Mouse (Mus musculus) splenic B cell, adult 2 months (primary cell): ENCODE results near the gene Tenm4.

Source experiments
- DNase-seq: peaks from one replicate; pipeline ENCODE4 v3.0.0-alpha.2; 2011; ENCODE audit warnings: low read depth, low spot score
- H3K27me3 ChIP-seq: 2 replicates; pipeline ENCODE4 v1.6.1; 2012; ENCODE audit warnings: mild to moderate bottlenecking, low read length, moderate library complexity, mixed read lengths; ENCODE audit not compliant: control insufficient read depth, poor library complexity, insufficient read depth, severe bottlenecking
- H3K36me3 ChIP-seq: 2 replicates; pipeline ENCODE4 v1.6.1; 2012; ENCODE audit warnings: mild to moderate bottlenecking, low read length, moderate library complexity, mixed read lengths; ENCODE audit not compliant: control insufficient read depth, poor library complexity, insufficient read depth, severe bottlenecking

The Tenm4 gene

DNA sequence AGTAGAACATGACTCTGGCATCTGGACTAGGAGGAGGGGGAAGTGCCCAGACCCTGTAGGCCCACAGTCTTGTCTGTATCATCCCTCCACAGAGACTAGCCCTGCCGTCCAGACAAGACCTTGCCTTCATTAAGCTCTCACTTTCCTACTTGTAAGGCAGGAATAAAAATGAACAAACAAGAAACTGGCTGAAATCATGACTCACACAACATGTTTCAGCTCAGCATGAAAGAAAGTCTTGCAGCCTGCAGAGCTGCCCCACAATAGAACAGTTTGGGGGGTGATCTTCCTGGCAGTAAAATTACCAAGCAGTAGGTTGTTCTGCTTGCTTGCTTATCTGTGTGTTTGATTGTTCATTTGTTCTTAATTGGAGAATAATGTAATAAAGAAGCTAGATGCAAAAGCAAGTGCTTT lies 539.6 kb downstream of the Tenm4 start:
- H3K36me3 ChIP-seq = no peaks in the 10 kb centered on the region
- no peak for DNase-seq

DNA sequence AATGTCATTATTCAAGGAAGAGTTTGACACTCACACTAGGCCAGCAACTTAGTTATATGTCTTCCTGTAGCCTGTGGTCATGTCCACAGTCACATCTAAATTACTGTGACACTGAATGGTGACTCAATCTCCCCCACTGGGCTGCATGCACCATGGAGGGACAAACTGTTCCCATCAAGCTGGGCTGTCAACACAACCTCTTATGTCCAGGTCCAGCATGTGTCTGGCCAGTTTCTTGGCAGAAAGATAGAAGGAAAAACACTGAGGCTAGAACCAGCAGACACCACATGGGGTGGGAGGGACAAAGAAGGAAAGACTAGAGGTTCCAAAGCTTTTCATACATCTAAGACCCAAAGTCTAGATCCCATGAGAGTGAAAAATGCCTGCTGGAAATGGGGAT lies 541.8 kb downstream of the Tenm4 start:
- no peaks in the 10 kb centered on the region for H3K27me3 ChIP-seq
- DNase-seq = no peak

More for the DNA sequence above, 539.6 kb downstream of the Tenm4 start:
- no peaks in the 10 kb centered on the region for H3K27me3 ChIP-seq

DNA sequence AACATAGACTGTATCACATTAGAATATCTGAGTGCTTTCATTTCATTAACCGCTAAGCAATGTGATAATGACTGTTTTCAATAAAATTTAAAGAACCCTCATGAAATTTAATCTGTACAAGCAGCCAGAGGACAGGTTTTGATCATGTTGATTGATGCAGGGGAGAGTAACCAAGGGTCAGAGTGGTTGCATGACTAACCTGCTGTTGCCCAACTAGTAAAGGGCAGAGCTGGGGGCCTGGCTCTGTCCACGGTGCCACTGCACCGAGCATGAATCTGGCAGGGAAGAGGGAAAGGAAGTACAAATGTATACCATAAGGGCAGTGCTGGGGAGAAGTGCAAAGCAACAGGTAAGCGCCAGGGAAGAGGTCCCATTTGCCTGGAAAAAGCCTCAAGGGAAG lies 545.9 kb downstream of the Tenm4 start:
- Histone ChIP-seq H3K36me3 (no peaks in the 10 kb centered on the region), H3K27me3 (no peaks in the 10 kb centered on the region)
- DNase-seq = no peak

More for the DNA sequence above, 541.8 kb downstream of the Tenm4 start:
- no peaks in the 10 kb centered on the region for H3K36me3 ChIP-seq

DNA sequence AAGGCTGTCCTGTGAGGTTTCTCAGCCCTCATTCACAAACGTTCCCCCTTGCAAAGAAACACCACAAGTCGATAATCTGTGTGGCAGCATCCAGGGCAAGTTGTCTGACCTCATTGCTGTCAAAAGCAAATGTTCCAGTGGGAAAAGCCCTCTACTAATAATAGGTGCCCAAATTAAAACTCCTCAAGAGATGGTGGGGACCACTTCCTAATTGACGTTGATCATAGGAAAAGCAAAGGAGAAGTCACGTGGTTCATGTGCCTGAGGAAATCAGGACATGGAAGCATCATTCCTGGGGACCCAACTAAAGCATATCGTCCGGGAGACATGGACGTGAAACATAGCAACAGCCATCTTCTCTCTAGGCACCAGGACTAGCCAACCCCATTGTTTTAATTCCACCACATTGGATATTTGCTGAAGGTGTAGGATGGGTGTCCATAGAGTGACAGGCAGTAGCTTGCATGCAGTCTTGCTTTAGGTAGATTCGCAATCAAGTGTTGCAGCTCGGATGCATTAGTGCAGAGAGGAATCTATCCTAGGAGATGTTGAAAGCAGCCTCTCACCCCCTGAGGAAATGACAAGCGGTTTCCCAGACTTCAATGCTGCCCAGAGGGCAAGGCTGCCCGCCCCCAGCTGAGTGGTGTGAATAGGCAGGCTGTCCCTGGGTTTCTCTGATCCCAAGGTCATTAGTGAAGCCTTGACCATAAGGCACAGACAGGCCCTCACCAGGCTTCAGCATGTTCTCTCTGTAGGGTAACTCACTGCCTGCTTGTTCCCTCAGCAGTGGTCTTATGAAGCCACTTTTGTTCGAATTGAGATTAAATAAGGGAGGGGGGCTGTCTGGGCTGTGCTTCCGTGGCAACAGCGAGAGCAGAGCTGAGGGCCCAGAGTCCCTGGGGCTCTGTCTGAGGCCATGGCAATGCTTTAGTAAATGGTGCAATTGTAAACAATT lies 547.4 kb downstream of the Tenm4 start:
- DNase-seq = no peak
- Histone ChIP-seq H3K36me3 (no peaks in the 10 kb centered on the region), H3K27me3 (no peaks in the 10 kb centered on the region)

DNA sequence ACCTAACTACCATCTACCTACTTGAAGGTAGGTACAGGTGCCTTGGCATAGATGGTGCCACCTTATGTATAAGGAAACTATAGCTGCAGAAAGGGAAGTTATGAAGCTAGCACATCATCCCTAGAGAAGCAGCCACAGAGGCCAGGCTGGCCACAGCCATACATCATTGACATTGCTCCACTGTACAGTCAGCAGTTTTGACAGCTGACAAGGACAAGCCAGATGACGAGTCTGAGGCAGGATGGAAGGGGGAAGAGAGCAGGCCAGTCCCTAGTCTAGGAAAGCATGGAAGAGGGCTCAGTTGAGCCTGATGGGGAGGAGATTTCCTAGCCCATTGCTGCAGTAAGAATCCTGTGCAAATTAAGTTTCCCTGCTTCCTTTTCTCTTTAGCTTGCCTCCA lies 548.9 kb downstream of the Tenm4 start:
- no peak for DNase-seq
- no peaks in the 10 kb centered on the region for H3K36me3 ChIP-seq
- H3K27me3 ChIP-seq = no peaks in the 10 kb centered on the region

DNA sequence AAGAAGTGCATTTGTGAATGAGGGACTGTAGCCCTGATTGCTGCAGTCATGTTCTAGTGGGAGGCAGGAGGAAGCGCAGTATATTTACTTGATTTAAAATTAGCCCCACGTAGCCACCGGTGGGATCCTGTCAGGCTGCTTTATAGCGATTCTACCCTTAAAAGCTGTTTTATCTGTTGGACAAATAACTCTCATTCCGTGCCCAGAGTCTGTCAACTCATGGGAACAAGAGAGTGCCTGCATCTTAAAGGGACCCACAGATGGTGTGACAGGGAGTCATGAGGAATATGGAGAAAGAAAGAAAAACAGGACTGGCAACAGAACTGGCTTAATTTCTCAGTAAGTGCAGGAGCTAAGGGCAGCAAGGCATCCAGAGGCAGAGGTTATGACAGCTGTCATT lies 549.4 kb downstream of the Tenm4 start:
- DNase-seq = no peak
- H3K27me3 ChIP-seq = no peaks in the 10 kb centered on the region
- H3K36me3 ChIP-seq = no peaks in the 10 kb centered on the region

DNA sequence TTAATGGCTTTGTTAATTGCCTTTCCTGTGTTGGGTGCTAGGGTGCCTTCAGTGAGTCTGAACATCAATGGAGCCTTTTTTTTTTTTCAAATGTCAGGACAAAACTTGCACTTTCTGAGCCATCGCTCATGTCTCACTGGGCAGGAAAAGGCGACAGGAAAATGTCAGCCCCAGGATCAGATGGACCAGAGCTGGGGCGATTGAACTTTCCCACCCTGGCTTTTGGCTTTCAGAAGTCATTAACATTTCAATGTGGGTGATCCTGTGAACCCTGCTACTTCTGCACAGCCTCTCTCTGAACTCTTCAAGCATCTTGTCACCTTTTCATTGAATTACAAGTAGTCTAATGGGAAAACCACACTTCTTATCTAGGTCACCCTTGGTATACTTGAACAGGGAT lies 551.8 kb downstream of the Tenm4 start:
- H3K27me3 ChIP-seq = no peaks in the 10 kb centered on the region
- no peak for DNase-seq
- no peaks in the 10 kb centered on the region for H3K36me3 ChIP-seq

DNA sequence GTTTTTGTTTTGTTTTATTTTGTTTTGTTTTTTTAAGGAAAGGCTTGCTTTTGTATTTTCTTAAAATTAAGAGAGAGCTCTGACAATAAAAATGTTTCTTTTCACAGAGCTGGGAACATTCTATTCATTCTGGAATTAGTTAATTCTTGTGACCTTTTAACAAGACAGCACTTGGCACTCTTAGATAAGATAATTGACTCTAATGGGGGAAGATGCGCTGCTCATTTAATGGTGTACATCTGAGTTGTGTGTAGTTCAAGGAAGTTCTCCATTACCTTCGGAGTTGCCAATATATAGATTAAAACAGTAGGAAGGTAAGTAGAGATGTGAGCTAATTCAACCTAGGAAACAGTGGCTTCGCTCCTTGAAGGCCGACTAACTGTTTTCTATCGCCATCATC lies 554.6 kb downstream of the Tenm4 start:
- Histone ChIP-seq H3K27me3 (no peaks in the 10 kb centered on the region), H3K36me3 (no peaks in the 10 kb centered on the region)
- no peak for DNase-seq

DNA sequence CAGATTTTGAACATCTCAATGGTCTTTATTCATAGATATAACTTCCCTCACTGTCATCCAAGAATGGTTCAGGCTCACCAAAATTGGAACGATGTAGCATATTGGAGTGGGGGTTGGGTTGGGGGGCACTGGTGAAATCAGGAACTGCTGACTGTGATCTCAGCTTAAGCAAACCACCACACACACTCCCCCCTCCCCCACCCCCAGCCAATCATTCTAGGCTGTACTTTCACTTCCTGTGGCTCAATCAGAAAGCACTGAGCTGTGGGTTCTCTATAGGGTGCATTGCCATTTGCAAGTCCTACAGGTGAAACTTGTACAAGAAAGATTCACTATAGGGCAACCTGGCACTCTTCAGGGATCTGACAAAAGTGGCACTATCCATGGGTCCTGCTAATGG lies 559.3 kb downstream of the Tenm4 start:
- Histone ChIP-seq H3K36me3 (no peaks in the 10 kb centered on the region), H3K27me3 (no peaks in the 10 kb centered on the region)
- peak; percentile 86 for DNase-seq

DNA sequence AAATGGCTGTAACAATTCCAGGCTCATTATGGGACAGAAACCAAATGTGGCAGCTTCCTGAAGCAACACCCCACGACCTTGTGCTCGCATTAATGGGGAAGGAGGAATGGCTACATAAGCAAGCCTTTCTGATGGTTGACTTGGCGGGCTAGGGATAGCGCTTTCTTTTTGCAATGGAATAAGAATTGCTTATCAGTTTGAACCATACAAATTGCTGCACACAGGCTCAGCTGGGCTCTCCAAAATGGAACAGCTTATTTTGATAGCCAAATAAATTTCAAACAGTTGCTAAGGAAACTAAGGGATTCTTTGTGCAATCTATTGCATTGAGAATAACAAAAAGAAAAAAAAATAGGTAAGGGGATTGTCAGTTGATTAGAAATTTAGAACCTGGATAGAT lies 560.9 kb downstream of the Tenm4 start:
- Histone ChIP-seq H3K36me3 (no peaks in the 10 kb centered on the region), H3K27me3 (no peaks in the 10 kb centered on the region)
- no peak for DNase-seq

DNA sequence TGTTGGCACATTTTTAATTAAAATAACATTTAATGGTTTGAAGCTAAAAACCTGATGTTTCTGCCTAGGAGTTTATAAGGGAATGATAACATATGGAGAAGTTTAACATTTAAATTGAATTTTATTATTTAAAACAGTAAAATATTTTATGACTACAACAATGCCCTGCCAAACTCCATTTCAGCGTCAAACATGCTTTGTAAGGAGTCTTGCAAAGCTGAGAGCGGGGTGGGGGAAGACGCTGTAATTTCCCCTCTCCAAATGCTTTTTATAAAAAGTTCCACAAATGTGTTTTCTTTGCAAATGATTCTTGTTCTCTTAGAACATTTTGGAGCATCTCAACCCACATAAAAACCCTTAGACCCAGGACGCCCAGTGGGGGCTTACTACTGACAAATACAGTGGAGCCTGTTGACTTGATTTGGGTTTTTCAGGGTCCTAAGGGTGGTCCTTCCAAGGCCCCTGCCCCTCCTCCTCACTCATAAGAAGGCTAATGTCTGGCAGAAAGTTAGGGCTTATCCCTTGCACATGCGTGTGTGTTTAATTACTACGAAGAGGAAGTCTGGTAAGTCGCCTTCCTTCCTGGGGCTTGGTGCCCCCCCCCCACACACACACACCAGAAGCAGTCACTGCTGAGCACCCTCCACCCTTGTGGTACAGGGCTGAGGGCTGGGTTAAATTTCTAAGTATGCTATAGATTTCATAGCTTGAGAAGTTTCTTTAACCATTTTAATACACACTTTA lies 563.4 kb downstream of the Tenm4 start:
- DNase-seq = peak; percentile 65
- no peaks in the 10 kb centered on the region for H3K36me3 ChIP-seq
- no peaks in the 10 kb centered on the region for H3K27me3 ChIP-seq

DNA sequence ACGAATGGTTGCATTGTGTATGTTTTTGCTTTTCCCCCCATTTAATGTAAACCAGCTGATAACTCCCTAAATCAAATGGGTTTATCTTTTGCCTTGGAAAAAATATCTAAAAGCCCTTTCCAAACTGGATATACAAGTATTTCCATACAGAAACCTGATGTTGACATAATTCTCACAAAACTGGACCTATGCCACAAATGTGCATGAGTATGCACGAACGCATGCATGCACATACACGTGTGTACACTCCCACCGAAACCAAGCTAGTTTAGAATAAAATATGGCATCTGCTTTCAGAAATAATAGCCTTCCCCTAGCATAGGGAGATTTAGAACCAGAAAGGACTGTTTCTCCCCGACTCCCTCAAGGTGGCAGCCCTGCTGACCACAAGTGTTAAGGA lies 569.6 kb downstream of the Tenm4 start:
- DNase-seq = no peak

DNA sequence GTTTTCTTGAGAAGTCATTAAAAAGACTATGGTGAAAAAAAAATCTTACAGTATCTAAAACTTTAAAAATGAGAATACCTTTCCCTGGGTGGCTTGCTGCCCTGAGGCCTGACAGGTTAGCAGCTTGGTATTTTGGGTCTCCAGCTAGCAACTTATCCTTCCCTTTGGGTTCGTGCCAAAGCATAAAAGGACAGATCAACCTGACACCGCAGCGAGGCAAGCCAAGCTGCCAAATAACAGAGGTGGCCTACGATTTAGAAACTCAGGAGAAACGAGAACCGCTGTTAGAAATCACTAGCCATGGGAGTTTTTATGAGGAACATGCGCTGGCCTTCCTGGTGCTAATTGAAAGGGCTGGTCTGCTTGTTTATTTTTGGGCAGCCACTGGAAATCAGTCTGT lies 571.2 kb downstream of the Tenm4 start:
- H3K36me3 ChIP-seq = no peaks in the 10 kb centered on the region
- no peaks in the 10 kb centered on the region for H3K27me3 ChIP-seq
- DNase-seq = no peak

More for the DNA sequence above, 569.6 kb downstream of the Tenm4 start:
- Histone ChIP-seq H3K36me3 (no peaks in the 10 kb centered on the region), H3K27me3 (no peaks in the 10 kb centered on the region)

DNA sequence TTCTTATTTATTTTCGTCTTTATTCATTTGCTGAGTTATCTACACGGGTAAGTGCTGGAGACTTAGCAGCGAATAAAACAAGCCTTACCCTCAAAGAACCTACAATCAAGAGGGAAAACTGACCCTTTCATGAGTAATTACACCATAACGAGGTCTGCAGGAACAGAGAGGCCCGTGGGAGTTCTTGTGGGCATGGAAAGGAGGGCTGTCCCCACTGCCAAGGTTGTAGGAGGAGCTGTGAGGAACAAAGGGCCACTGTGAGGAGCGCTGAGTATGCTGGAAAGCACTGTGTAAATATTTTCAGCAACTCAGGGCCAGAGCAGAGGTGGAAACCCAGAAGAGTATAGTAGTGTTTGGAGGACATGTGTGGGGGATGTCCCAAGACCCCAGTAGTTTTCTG lies 574.9 kb downstream of the Tenm4 start:
- Histone ChIP-seq H3K36me3 (no peaks in the 10 kb centered on the region), H3K27me3 (no peaks in the 10 kb centered on the region)
- DNase-seq = no peak

DNA sequence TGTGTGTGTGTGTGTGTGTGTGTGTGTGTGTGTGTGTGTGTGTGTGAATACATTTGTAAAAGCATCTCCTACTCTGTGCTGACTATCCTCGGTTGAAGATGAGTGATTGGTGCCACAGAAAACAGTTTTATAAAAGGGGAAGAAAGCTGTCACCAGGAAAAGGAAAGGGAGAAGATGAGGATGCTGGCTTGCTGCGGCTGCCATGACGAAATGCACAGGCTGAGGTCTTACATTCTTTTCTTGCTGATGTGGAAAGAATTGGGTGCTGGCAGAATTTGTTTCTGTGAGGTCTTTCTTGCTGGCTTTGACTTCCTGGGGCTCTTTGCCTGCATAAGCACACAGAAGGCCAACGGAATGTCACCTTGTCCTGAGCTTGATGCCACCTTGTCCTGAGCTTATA lies 575.7 kb downstream of the Tenm4 start:
- H3K27me3 ChIP-seq = no peaks in the 10 kb centered on the region
- no peak for DNase-seq
- no peaks in the 10 kb centered on the region for H3K36me3 ChIP-seq
